Mouse (Mus musculus) C2C12 (cell line): ENCODE measurements at regions not wholly inside any gene's neighbourhood (a gene's known extent, or its start where the extent isn't known, plus 50 kb on each side); places are given as distances from the start of the nearest gene placed in this dataset.

ENCODE experiments used
- CTCF ChIP-seq: IDR thresholded peaks from one replicate; pipeline ENCODE4 v1.5.1; 2011; ENCODE audit not compliant: control insufficient read depth, insufficient read depth, insufficient read length
- MAX ChIP-seq: IDR thresholded peaks from one replicate; pipeline ENCODE4 v1.6.1; 2011; ENCODE audit warnings: mild to moderate bottlenecking, control low read depth
- MYOD1 ChIP-seq: IDR thresholded peaks from one replicate; pipeline ENCODE4 v1.6.1; 2011; ENCODE audit warnings: low read depth; ENCODE audit not compliant: control insufficient read depth, insufficient read length
- MYOG ChIP-seq: IDR thresholded peaks from one replicate; pipeline ENCODE4 v1.6.1; 2011; ENCODE audit not compliant: control insufficient read depth, insufficient read length; ENCODE audit errors: extremely low read depth

GRCm38 (mm10) chr14:105802529-105803280 lies 93.9 kb downstream of the Spry2 start:
- TF ChIP-seq CTCF: no peak
- TF ChIP-seq MYOD1: peak; percentile 13
- no peak for TF ChIP-seq MAX
- TF ChIP-seq MYOG: no peak
